Mouse (Mus musculus) small intestine, adult 2 months (tissue): ENCODE results near the gene Trem1. TPM values are rescaled to one million over a fixed set of nuclear protein-coding genes. Genes with fewer than 3 reads are reported as not detected.

Source experiments
- H3K27ac ChIP-seq: fragments of 200-500 bp; 2 replicates; pipeline ENCODE4 v1.5.1; 2012; ENCODE audit warnings: low read depth, low read length, control low read depth, inconsistent platforms; ENCODE audit not compliant: insufficient read depth
- H3K27me3 ChIP-seq: fragments of 200-500 bp; 2 replicates; pipeline ENCODE4 v1.6.1; 2012; ENCODE audit warnings: mild to moderate bottlenecking, moderate library complexity, low read length, inconsistent platforms; ENCODE audit not compliant: control insufficient read depth, insufficient read depth
- H3K36me3 ChIP-seq: fragments of 200-500 bp; 2 replicates; pipeline ENCODE4 v1.6.1; 2012; ENCODE audit warnings: mild to moderate bottlenecking, low read length, control low read depth, inconsistent platforms; ENCODE audit not compliant: control insufficient read depth, insufficient read depth
- H3K4me1 ChIP-seq: fragments of 200-500 bp; 2 replicates; pipeline ENCODE4 v1.6.1; 2012; ENCODE audit warnings: low read length, inconsistent platforms, mixed read lengths; ENCODE audit not compliant: control insufficient read depth, insufficient read depth, insufficient read length
- H3K4me3 ChIP-seq: fragments of 200-500 bp; 2 replicates; pipeline ENCODE4 v1.5.1; 2012; ENCODE audit warnings: low read depth, mild to moderate bottlenecking, control low read depth, inconsistent platforms, low read length, moderate library complexity
- CTCF ChIP-seq: fragments of 200-500 bp; IDR thresholded peaks from 2 replicates; pipeline ENCODE4 v1.5.1; 2012; ENCODE audit warnings: low read depth, mild to moderate bottlenecking, control low read depth, inconsistent platforms, low read length, moderate library complexity, mixed read lengths; ENCODE audit not compliant: insufficient replicate concordance, insufficient read length; ENCODE audit errors: extremely low read depth
- POLR2A ChIP-seq: fragments of 200-500 bp; IDR thresholded peaks from 2 replicates; pipeline ENCODE4 v1.6.1; 2012; ENCODE audit warnings: low read depth, mild to moderate bottlenecking, control low read depth, inconsistent platforms, low read length, moderate library complexity
- WGBS: fragments of 180-500 bp; shearing (Covaris S2); methylation state at CpG from one replicate; pipeline ENCODE4 v1.1.7; 2018; 5-methylcytosine and 5-hydroxymethylcytosine counted together
- polyA plus RNA-seq: library from polyadenylated mRNA; depleted of rRNA; stranded (reverse); fragments of >200 nt; gene quantifications from 2 replicates; pipeline ENCODE4 v1.2.3, GENCODE M21; 2012; rRNA removed

Gene Trem1
- polyA plus RNA-seq, 1 experiment: 0.11 TPM

GRCm38 (mm10) chr17:48278381-48278780 is 45.8 kb downstream of the Trem1 start:
- Histone ChIP-seq H3K27me3 (no peaks in the 10 kb centered on the region), H3K4me1 (no peaks in the 10 kb centered on the region), H3K27ac (no peak overlapping the region), H3K36me3 (no peaks in the 10 kb centered on the region), H3K4me3 (no peak overlapping the region)
- TF ChIP-seq CTCF (no peak), POLR2A (no peak)

- TF ChIP-seq POLR2A (no peak), CTCF (no peak)
- H3K36me3 ChIP-seq: no peaks in the 10 kb centered on the region
- 85% methylated on average over 4 of the region's 4 CpGs for WGBS
- H3K27ac ChIP-seq: no peak overlapping the region
- H3K27me3 ChIP-seq: no peaks in the 10 kb centered on the region
- H3K4me1 ChIP-seq: no peaks in the 10 kb centered on the region
- H3K4me3 ChIP-seq: no peak overlapping the region
Observed at GRCm38 (mm10) chr17:48279002-48279401, 46.4 kb downstream of the Trem1 start.

GRCm38 (mm10) chr17:48280943-48281738 is 48.6 kb downstream of the Trem1 start:
- no peak overlapping the region for H3K27ac ChIP-seq
- H3K4me3 ChIP-seq: no peak overlapping the region
- 43% methylated on average over 18 of the region's 18 CpGs for WGBS
- H3K36me3 ChIP-seq: no peaks in the 10 kb centered on the region
- no peaks in the 10 kb centered on the region for H3K4me1 ChIP-seq
- no peaks in the 10 kb centered on the region for H3K27me3 ChIP-seq
- TF ChIP-seq POLR2A (no peak), CTCF (no peak)

- Histone ChIP-seq H3K36me3 (no peaks in the 10 kb centered on the region), H3K4me1 (no peaks in the 10 kb centered on the region), H3K4me3 (no peak overlapping the region), H3K27ac (no peak overlapping the region), H3K27me3 (no peaks in the 10 kb centered on the region)
- 28% methylated on average over 3 of the region's 3 CpGs for WGBS
- TF ChIP-seq CTCF (no peak), POLR2A (no peak)
Observed at GRCm38 (mm10) chr17:48281739-48282085, 49.1 kb downstream of the Trem1 start.

- TF ChIP-seq POLR2A: no peak
- TF ChIP-seq CTCF: no peak
- Histone ChIP-seq H3K36me3 (no peaks in the 10 kb centered on the region), H3K4me1 (no peaks in the 10 kb centered on the region), H3K27me3 (no peaks in the 10 kb centered on the region), H3K27ac (no peak overlapping the region), H3K4me3 (no peak overlapping the region)
- 59% methylated on average over 1 of the region's 1 CpGs for WGBS
Observed at GRCm38 (mm10) chr17:48286765-48287164, 54.2 kb downstream of the Trem1 start.

GRCm38 (mm10) chr17:48287276-48287675 is 54.7 kb downstream of the Trem1 start:
- 68% methylated on average over 2 of the region's 2 CpGs for WGBS
- H3K4me1 ChIP-seq: no peaks in the 10 kb centered on the region
- H3K4me3 ChIP-seq: no peak overlapping the region
- H3K27me3 ChIP-seq: no peaks in the 10 kb centered on the region
- no peaks in the 10 kb centered on the region for H3K36me3 ChIP-seq
- TF ChIP-seq POLR2A: no peak
- no peak for TF ChIP-seq CTCF
- H3K27ac ChIP-seq: no peak overlapping the region

- Histone ChIP-seq H3K36me3 (no peaks in the 10 kb centered on the region), H3K27me3 (no peaks in the 10 kb centered on the region), H3K4me3 (no peak overlapping the region), H3K27ac (no peak overlapping the region), H3K4me1 (no peaks in the 10 kb centered on the region)
- 74% methylated on average over 5 of the region's 5 CpGs for WGBS
- no peak for TF ChIP-seq CTCF
Observed at GRCm38 (mm10) chr17:48293500-48294194, 61.1 kb downstream of the Trem1 start.

Other genes starting within 250 kb of the Trem1 start
- not detected in 2 replicates for gene 1700122O11Rik, start 194.5 kb upstream of the Trem1 start, polyA plus RNA-seq
- not detected in 2 replicates for gene 1700067P10Rik, start 143.4 kb upstream of the Trem1 start, polyA plus RNA-seq
- gene 9830107B12Rik, start 86.5 kb upstream of the Trem1 start, polyA plus RNA-seq: 0.24 and 0.38 TPM in 2 replicates
- 0.39 and 1.2 TPM in 2 replicates for gene A530064D06Rik, start 65.5 kb upstream of the Trem1 start, polyA plus RNA-seq
- 0.16 and 0.17 TPM in 2 replicates for gene Trem3, start 15.0 kb downstream of the Trem1 start, polyA plus RNA-seq
- 1.6 and 1.7 TPM in 2 replicates for gene Treml4, start 31.5 kb downstream of the Trem1 start, polyA plus RNA-seq
- gene Treml2, start 66.7 kb downstream of the Trem1 start, polyA plus RNA-seq: 1.2 and 2.4 TPM in 2 replicates
- 0.52 and 0.84 TPM in 2 replicates for gene B430306N03Rik, start 83.4 kb downstream of the Trem1 start, polyA plus RNA-seq
- 1.3 TPM in 1 of 2 replicates, not detected in the other for gene Trem2, start 113.6 kb downstream of the Trem1 start, polyA plus RNA-seq
- gene Treml1, start 127.1 kb downstream of the Trem1 start, polyA plus RNA-seq: not detected in 2 replicates
- 36.2 and 36.4 TPM in 2 replicates for gene Nfya, start 177.1 kb downstream of the Trem1 start, polyA plus RNA-seq
- gene Oard1, start 177.2 kb downstream of the Trem1 start, polyA plus RNA-seq: 3.5 and 4.1 TPM in 2 replicates
- 0.25 and 1.2 TPM in 2 replicates for gene Apobec2, start 200.2 kb downstream of the Trem1 start, polyA plus RNA-seq
- gene Tspo2, start 218.8 kb downstream of the Trem1 start, polyA plus RNA-seq: 2.6 and 9.6 TPM in 2 replicates
- gene Unc5cl, start 222.1 kb downstream of the Trem1 start, polyA plus RNA-seq: 52.1 and 88.3 TPM in 2 replicates